Mouse (Mus musculus) frontal cortex, postnatal 36 days (tissue): ENCODE measurements around the gene Uri1.

ENCODE experiments used
- DNase-seq, 2 experiments: peaks; one replicate each; pipeline ENCODE4 v3.0.0; 2022; ENCODE audit warnings: low spot score in 2 of 2

The Uri1 gene

DNA sequence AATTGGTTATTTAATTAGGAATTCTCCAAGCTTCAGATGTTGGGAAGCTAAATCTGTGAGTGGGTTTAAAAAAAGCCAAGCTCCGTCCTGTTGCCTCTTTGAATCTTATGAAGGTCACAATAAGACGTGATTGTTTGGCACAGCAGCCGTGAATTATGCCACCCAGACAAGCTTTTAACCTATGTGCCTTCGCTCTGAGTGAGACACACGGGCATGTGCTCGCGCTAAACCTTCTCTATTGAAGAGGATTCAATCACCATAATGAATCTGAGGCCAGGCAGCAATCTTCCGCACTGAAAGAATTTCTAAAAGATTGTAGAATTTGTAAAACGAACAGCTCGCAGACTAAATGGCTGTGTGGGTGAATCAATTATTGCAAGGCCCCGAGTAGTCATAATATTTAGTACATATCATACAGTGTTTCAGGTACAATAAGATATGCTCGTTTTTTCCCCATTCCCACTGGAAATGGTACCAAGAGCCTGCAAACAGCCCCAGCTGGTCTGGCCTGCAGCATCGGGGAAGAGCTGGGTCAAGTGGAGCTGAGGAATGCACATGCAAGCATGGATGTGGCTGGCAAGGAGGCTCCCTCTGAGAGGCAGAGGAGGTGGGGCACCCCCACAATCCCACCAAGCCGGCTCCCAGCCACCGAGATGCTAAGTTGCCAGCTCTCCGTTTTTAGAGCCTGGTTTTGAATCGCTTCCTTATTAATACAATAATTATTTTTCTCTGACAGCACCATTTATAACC, 101.5 kb downstream of the Uri1 start:
- no peak for DNase-seq

DNA sequence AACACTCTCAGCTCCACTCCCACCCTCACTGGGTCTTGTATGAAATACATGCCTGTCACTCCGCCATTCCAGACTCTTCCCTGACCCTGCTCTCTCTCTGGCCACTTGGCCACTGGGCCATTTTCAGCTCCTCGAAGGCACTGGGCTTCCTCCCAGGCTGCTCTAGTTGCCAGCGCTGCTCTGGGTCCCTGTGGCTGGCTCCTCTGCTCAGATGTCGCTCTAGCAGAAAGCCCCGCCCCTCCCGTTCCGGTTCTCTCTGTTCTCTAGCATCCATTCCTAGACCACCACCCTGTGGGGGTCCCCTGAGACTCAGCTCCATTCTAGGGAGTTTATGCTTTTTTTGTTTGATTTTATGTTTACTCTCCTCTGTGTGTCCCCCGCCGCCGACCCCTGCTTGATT, 104.4 kb downstream of the Uri1 start:
- no peak for DNase-seq

DNA sequence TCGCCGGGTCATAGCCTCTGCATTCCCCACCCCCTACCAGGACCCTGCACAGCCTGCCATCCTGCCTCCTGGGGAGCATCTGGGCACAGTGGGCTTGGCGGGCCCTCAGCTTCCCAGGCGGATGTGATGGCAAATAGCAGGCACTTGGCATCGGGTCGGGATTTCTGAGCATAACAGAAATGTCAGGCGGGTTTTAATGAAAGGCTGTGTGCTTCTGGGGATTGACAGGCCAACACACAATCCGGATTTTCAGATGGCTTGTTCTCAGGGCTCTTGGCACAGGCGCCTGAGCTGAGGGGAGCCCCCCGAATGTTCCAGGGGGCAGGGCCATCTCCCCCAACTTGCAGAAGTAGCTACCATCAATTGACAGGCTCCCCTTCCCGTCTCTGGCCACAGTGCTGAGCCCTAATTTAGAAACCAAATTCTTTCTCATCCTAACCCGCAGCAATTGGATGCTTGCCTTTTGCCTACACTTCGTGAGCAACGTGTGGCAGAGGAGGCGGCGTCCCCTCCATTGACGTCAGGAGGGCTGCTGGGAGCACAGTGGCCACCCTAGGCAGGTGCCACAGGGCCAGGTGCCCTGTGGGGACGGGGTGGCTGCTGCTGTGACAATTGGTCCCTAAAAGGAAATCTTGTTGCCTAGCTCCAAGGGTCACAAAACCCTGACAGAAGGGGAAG, 106.5 kb downstream of the Uri1 start:
- peak in 1 of 2 experiments; percentile 34 for DNase-seq

DNA sequence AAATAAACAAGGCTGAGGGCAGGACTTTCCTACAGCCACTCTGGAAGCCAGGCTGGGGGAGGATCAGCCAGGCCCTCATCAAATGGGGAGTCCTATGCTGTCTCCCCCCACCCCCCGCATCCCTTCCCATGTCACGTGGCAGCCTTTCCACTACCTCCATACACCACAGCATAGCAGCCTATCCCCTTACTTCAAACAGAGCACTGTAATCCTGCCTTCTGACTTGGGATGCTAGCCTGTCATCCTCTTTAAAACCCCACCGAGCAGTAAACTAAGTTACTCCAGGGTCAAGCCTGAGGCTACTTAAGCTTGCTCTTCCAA, 111.6 kb downstream of the Uri1 start:
- DNase-seq, result no peak

DNA sequence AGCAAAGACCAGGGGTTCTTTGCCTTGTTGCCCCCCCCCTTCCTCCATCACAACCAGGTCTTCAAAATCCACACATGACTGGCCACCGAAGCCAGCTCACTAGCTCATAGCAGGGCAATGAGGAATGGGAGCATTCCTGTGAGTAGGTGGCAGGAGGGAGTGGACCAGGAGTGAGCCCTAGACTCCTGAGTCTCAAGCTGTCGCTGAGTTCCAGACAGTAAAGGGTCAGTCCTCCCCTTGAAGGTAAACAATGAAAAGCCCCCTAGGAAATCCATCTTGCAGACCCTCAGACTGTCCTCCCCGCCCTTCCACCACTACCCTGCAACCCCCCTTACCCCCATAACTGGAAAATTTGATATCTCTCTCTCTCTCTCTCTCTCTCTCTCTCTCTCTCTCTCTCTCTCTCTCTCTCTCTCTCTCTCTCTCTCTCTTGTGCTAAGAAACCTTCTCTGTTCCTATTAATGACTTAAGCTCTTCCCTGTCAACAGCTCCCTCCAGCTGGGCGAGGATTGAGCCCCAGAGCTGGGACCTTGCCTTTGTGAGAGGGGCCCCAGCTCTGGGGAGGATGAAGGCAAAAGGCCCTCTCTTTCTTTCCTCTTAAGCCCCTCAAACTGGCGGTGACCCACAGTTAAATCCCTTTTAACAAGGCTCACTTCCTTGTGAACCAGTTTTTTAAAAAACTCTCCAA, 112.1 kb downstream of the Uri1 start:
- DNase-seq, result no peak

DNA sequence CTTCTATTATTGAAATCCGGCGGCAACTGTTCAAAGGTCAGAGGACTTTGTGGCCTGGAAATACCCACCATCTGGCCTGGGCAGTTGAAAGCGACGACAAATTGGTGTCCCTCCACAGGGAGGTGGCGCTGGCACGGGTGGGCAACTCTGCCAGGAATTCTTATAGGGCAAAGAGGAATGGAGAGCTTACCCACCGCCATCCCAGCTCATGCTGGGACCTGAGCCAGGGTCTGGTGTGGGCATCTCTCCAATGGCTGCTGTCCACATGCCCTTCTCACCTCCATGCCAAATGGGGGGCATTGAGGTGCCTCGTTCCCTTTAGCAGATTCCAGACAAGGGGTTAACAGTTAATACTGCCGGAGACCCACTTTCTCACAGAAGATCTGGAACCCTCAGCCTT, 113.2 kb downstream of the Uri1 start:
- no peak for DNase-seq
